Mouse (Mus musculus) heart, postnatal 0 days (tissue): ENCODE data around the gene Ube2k. TPM values are rescaled to one million over a fixed set of nuclear protein-coding genes. Genes with fewer than 3 reads are reported as not detected.
A peak's percentile ranks its signal among the peaks of the same experiment; 100 is the strongest.

Experiments used
- ATAC-seq: fragments of 200-750 bp; cut with Nextera tagmentation; 2 replicates; pipeline ENCODE4 v1.8.0; 2017; ENCODE audit warnings: low read depth, moderate number of reproducible peaks, moderate library complexity; ENCODE audit not compliant: insufficient read depth
- DNase-seq: peaks from one replicate; pipeline ENCODE4 v3.0.0-alpha.2; 2016; ENCODE audit warnings: low spot score
- H3K27ac ChIP-seq: fragments of 300-500 bp; sonication (generic); 2 replicates; pipeline ENCODE4 v1.5.1; 2014; ENCODE audit warnings: low read depth, mild to moderate bottlenecking
- H3K27me3 ChIP-seq: fragments of 300-500 bp; sonication (generic); 2 replicates; pipeline ENCODE4 v1.6.1; 2014; ENCODE audit warnings: low read length, mixed read lengths; ENCODE audit not compliant: control insufficient read depth, insufficient read depth
- H3K36me3 ChIP-seq: fragments of 300-500 bp; sonication (generic); replicated peaks from 2 replicates; pipeline ENCODE4 v1.6.1; 2014; ENCODE audit warnings: low read length, mixed read lengths; ENCODE audit not compliant: control insufficient read depth, insufficient read depth
- H3K4me1 ChIP-seq: fragments of 300-500 bp; sonication (generic); 2 replicates; pipeline ENCODE4 v1.6.1; 2014; ENCODE audit warnings: antibody characterized with exemption; ENCODE audit not compliant: control insufficient read depth, insufficient read depth
- H3K4me2 ChIP-seq: fragments of 300-500 bp; sonication (generic); 2 replicates; pipeline ENCODE4 v1.6.1; 2014; ENCODE audit warnings: low read depth, mild to moderate bottlenecking, low read length, moderate library complexity
- H3K4me3 ChIP-seq: fragments of 300-500 bp; sonication (generic); 2 replicates; pipeline ENCODE4 v1.5.1; 2014; ENCODE audit warnings: low read depth, low read length
- H3K9ac ChIP-seq: fragments of 300-500 bp; sonication (generic); replicated peaks from 2 replicates; pipeline ENCODE4 v1.6.1; 2014; ENCODE audit warnings: low read depth, low read length, mixed read lengths
- H3K9me3 ChIP-seq: fragments of 300-500 bp; sonication (generic); replicated peaks from 2 replicates; pipeline ENCODE4 v1.6.1; 2016; ENCODE audit warnings: low read length; ENCODE audit not compliant: control insufficient read depth
- CTCF ChIP-seq: IDR thresholded peaks from 2 replicates; pipeline ENCODE4 v1.5.1; 2016; ENCODE audit warnings: antibody characterized with exemption, control low read depth, low read depth
- EP300 ChIP-seq: IDR thresholded peaks from 2 replicates; pipeline ENCODE4 v1.6.1; 2016; ENCODE audit warnings: antibody characterized with exemption, low read depth
- WGBS: fragments of 180-500 bp; shearing (Covaris S2); extraction: QIAGEN DNeasy Blood & Tissue Kit; methylation state at CpG from one replicate; pipeline ENCODE4 v1.1.7; 2014; 5-methylcytosine and 5-hydroxymethylcytosine counted together
- polyA plus RNA-seq: library from polyadenylated mRNA; unstranded; fragments of >200 nt; fragmentation: Nextera tagmentation; extraction: Ambion mirVana; gene quantifications from 2 replicates; pipeline ENCODE4 v1.2.1, GENCODE M21; 2015
- total RNA-seq: library from RNA; depleted of rRNA; stranded (reverse); fragments of >200 nt; gene quantifications from 2 replicates; pipeline ENCODE4 v1.2.3, GENCODE M21; 2014; ENCODE audit warnings: low replicate concordance

The Ube2k gene
- total and polyA plus RNA-seq, 2 experiments from 2014 or later: 19.5 to 132 TPM

GRCm38 (mm10) chr5:65557109-65557508, 20.1 kb downstream of the Ube2k start:
- DNase-seq: no peak
- H3K9ac ChIP-seq: no peak overlapping the region
- H3K4me2 ChIP-seq: no peak overlapping the region
- H3K27ac ChIP-seq: 0 out of 2 replicates have a peak overlapping the region, but pooled peaks have one; percentile 6
- ATAC-seq: no peak
- 0 out of 2 replicates have a peak, but pooled peaks cover 5% of the 10 kb centered on the region for H3K36me3 ChIP-seq
- TF ChIP-seq EP300 (no peak), CTCF (no peak)
- H3K27me3 ChIP-seq: no peaks in the 10 kb centered on the region
- H3K4me1 ChIP-seq: no peaks in the 10 kb centered on the region
- H3K4me3 ChIP-seq: no peak overlapping the region
- H3K9me3 ChIP-seq: no peaks in the 10 kb centered on the region

- TF ChIP-seq EP300 (no peak), CTCF (no peak)
- DNase-seq: no peak
- Histone ChIP-seq H3K4me2 (no peak overlapping the region), H3K27ac (no peak overlapping the region), H3K36me3 (no peaks in the 10 kb centered on the region), H3K9ac (no peak overlapping the region), H3K9me3 (no peaks in the 10 kb centered on the region), H3K27me3 (no peaks in the 10 kb centered on the region), H3K4me1 (no peaks in the 10 kb centered on the region), H3K4me3 (no peak overlapping the region)
- ATAC-seq: no peak
- WGBS: 43% methylated on average over 17 of the region's 20 CpGs
These were observed 24.3 kb downstream of the Ube2k start for GRCm38 (mm10) chr5:65561125-65561893.

GRCm38 (mm10) chr5:65565486-65565885, 28.5 kb downstream of the Ube2k start:
- Histone ChIP-seq H3K4me1 (no peaks in the 10 kb centered on the region), H3K4me2 (no peak overlapping the region), H3K9me3 (no peaks in the 10 kb centered on the region), H3K27me3 (no peaks in the 10 kb centered on the region), H3K9ac (no peak overlapping the region), H3K27ac (no peak overlapping the region), H3K4me3 (no peak overlapping the region), H3K36me3 (peaks cover 14% of the 10 kb centered on the region; the same call in 1 of the 2 replicates)
- no peak for TF ChIP-seq EP300
- no peak for TF ChIP-seq CTCF
- ATAC-seq (no peak), DNase-seq (no peak)
- 80% methylated on average over 2 of the region's 2 CpGs for WGBS

GRCm38 (mm10) chr5:65574876-65575275, 37.8 kb downstream of the Ube2k start:
- TF ChIP-seq CTCF: no peak
- TF ChIP-seq EP300: no peak
- 0 out of 2 replicates have a peak, but pooled peaks cover 4% of the 10 kb centered on the region for H3K4me1 ChIP-seq
- DNase-seq: no peak
- H3K4me3 ChIP-seq: no peak overlapping the region
- no peaks in the 10 kb centered on the region for H3K9me3 ChIP-seq
- no peak overlapping the region for H3K4me2 ChIP-seq
- ATAC-seq: no peak
- H3K27ac ChIP-seq: no peak overlapping the region
- no peak overlapping the region for H3K9ac ChIP-seq
- 72% methylated on average over 2 of the region's 2 CpGs for WGBS
- peaks cover 25% of the 10 kb centered on the region for H3K36me3 ChIP-seq
- no peaks in the 10 kb centered on the region for H3K27me3 ChIP-seq

GRCm38 (mm10) chr5:65575896-65576295, 38.9 kb downstream of the Ube2k start:
- Histone ChIP-seq H3K4me2 (no peak overlapping the region), H3K9me3 (no peaks in the 10 kb centered on the region), H3K4me1 (0 out of 2 replicates have a peak, but pooled peaks cover 4% of the 10 kb centered on the region), H3K27me3 (no peaks in the 10 kb centered on the region), H3K27ac (no peak overlapping the region), H3K4me3 (no peak overlapping the region), H3K36me3 (peaks cover 28% of the 10 kb centered on the region), H3K9ac (no peak overlapping the region)
- ATAC-seq (no peak), DNase-seq (no peak)
- TF ChIP-seq CTCF (no peak), EP300 (no peak)
- 87% methylated on average over 2 of the region's 2 CpGs for WGBS
